Mouse (Mus musculus): Measurements from ENCODE around the gene Fbxw21. TPM values are rescaled to one million over a fixed set of nuclear protein-coding genes. Genes with fewer than 3 reads are reported as not detected.

Gene Fbxw21
- total and polyA plus RNA-seq, 2 experiments from 2014 or later: not detected

GRCm38 (mm10) chr9:109098969-109099368 lies 62.9 kb downstream of the Fbxw21 start:
- ATAC-seq (ENCODE audit: insufficient read depth, low read depth) (peak; percentile 68), DNase-seq (ENCODE audit: low spot score) (peak; percentile 79)
- Histone ChIP-seq H3K4me1 (ENCODE audit: control insufficient read depth, insufficient read depth) (peaks cover 46% of the 10 kb centered on the region), H3K9me3 (replicated peaks; ENCODE audit: control insufficient read depth, low read length) (no peaks in the 10 kb centered on the region), H3K27ac (ENCODE audit: low read depth) (peak overlapping the region; percentile 88), H3K4me2 (ENCODE audit: low read depth, low read length) (peak overlapping the region; percentile 94), H3K9ac (replicated peaks; ENCODE audit: low read depth, low read length) (no peak overlapping the region; the same call in 1 of the 2 replicates), H3K27me3 (ENCODE audit: control insufficient read depth, insufficient read depth, low read length) (no peaks in the 10 kb centered on the region), H3K4me3 (ENCODE audit: low read depth, low read length) (peak overlapping the region; percentile 14; the same call in 1 of the 2 replicates), H3K36me3 (replicated peaks; ENCODE audit: control insufficient read depth, insufficient read depth, low read length) (peaks cover 10% of the 10 kb centered on the region; the same call in 1 of the 2 replicates)
- 13% methylated on average over 6 of the region's 6 CpGs for WGBS
- TF ChIP-seq EP300 (IDR thresholded peaks at IDR 0.05; ENCODE audit: low read depth) (0 out of 2 replicates have a peak, but pooled peaks have one; percentile 22), CTCF (IDR thresholded peaks at IDR 0.05; ENCODE audit: low read depth) (no peak)

DNA sequence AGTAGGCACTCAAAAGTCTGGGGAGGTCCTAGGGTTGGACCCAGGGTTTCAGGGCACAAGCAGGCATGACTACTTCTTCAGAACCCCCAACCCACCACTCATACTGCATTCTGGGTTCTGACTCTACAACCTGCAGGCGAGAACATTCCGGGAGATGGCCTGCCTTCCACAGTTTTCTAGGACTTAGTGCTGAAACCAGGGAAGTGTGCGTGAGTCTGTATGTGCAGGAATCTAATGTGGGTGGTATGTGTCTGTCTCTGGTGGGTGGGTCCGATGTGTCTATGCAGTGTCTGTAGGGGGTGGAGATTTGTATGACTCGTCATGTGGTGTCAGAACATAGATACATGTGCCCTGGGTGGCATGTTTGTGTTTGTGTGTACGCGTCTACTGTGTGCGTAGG lies 63.5 kb downstream of the Fbxw21 start:
- H3K9ac ChIP-seq (replicated peaks; ENCODE audit: low read depth, low read length): no peak overlapping the region; the same call in 1 of the 2 replicates
- no peak for ATAC-seq (ENCODE audit: insufficient read depth, low read depth)
- H3K36me3 ChIP-seq (replicated peaks; ENCODE audit: control insufficient read depth, insufficient read depth, low read length): peaks cover 10% of the 10 kb centered on the region; the same call in 1 of the 2 replicates
- TF ChIP-seq CTCF (IDR thresholded peaks at IDR 0.05; ENCODE audit: low read depth) (no peak), EP300 (IDR thresholded peaks at IDR 0.05; ENCODE audit: low read depth) (no peak)
- 67% methylated on average over 8 of the region's 8 CpGs for WGBS
- peak overlapping the region; percentile 88 for H3K27ac ChIP-seq (ENCODE audit: low read depth)
- no peak for DNase-seq (ENCODE audit: low spot score)
- H3K4me1 ChIP-seq (ENCODE audit: control insufficient read depth, insufficient read depth): peaks cover 48% of the 10 kb centered on the region
- H3K4me3 ChIP-seq (ENCODE audit: low read depth, low read length): peak overlapping the region; percentile 14; the same call in 1 of the 2 replicates
- H3K27me3 ChIP-seq (ENCODE audit: control insufficient read depth, insufficient read depth, low read length): no peaks in the 10 kb centered on the region
- H3K4me2 ChIP-seq (ENCODE audit: low read depth, low read length): peak overlapping the region; percentile 94
- H3K9me3 ChIP-seq (replicated peaks; ENCODE audit: control insufficient read depth, low read length): no peaks in the 10 kb centered on the region

GRCm38 (mm10) chr9:109097831-109098230 lies 64.0 kb downstream of the Fbxw21 start:
- peaks cover 48% of the 10 kb centered on the region for H3K4me1 ChIP-seq (ENCODE audit: control insufficient read depth, insufficient read depth)
- peak; percentile 34 for ATAC-seq (ENCODE audit: insufficient read depth, low read depth)
- peak overlapping the region; percentile 94 for H3K4me2 ChIP-seq (ENCODE audit: low read depth, low read length)
- H3K9me3 ChIP-seq (replicated peaks; ENCODE audit: control insufficient read depth, low read length): no peaks in the 10 kb centered on the region
- peaks cover 10% of the 10 kb centered on the region; the same call in 1 of the 2 replicates for H3K36me3 ChIP-seq (replicated peaks; ENCODE audit: control insufficient read depth, insufficient read depth, low read length)
- TF ChIP-seq EP300 (IDR thresholded peaks at IDR 0.05; ENCODE audit: low read depth) (no peak), CTCF (IDR thresholded peaks at IDR 0.05; ENCODE audit: low read depth) (no peak)
- no peaks in the 10 kb centered on the region for H3K27me3 ChIP-seq (ENCODE audit: control insufficient read depth, insufficient read depth, low read length)
- peak overlapping the region; percentile 88 for H3K27ac ChIP-seq (ENCODE audit: low read depth)
- H3K9ac ChIP-seq (replicated peaks; ENCODE audit: low read depth, low read length): peak overlapping the region; percentile 79; the same call in 1 of the 2 replicates
- peak overlapping the region; percentile 69; the same call in 1 of the 2 replicates for H3K4me3 ChIP-seq (ENCODE audit: low read depth, low read length)
- DNase-seq (ENCODE audit: low spot score): no peak
- 35% methylated on average over 5 of the region's 5 CpGs for WGBS

DNA sequence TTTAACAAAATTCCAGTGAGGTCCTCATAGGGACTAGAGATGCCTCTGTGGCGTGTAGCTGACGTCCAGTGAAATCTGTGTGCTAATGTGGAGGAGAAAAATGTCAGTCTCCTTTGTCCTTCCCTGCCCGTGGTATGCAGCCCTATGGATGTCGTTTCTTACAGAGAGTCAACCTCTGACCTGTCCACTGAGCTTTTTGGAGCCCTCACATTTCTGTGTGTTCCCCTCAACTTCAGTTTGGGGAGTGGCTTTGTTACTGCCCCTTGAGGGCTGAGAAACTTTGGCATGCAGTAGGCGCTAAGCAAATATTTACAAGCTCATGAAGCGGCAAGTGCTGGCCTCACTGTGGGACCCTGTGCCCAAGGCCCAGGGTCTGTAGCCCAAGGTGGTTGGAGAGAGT lies 64.5 kb downstream of the Fbxw21 start:
- H3K4me1 ChIP-seq (ENCODE audit: control insufficient read depth, insufficient read depth): peaks cover 48% of the 10 kb centered on the region
- H3K9me3 ChIP-seq (replicated peaks; ENCODE audit: control insufficient read depth, low read length): no peaks in the 10 kb centered on the region
- peaks cover 10% of the 10 kb centered on the region; the same call in 1 of the 2 replicates for H3K36me3 ChIP-seq (replicated peaks; ENCODE audit: control insufficient read depth, insufficient read depth, low read length)
- H3K4me3 ChIP-seq (ENCODE audit: low read depth, low read length): peak overlapping the region; percentile 69; the same call in 1 of the 2 replicates
- TF ChIP-seq EP300 (IDR thresholded peaks at IDR 0.05; ENCODE audit: low read depth): no peak
- no peak for TF ChIP-seq CTCF (IDR thresholded peaks at IDR 0.05; ENCODE audit: low read depth)
- no peaks in the 10 kb centered on the region for H3K27me3 ChIP-seq (ENCODE audit: control insufficient read depth, insufficient read depth, low read length)
- H3K9ac ChIP-seq (replicated peaks; ENCODE audit: low read depth, low read length): peak overlapping the region; percentile 79; the same call in 1 of the 2 replicates
- ATAC-seq (ENCODE audit: insufficient read depth, low read depth) (no peak), DNase-seq (ENCODE audit: low spot score) (no peak)
- peak overlapping the region; percentile 94 for H3K4me2 ChIP-seq (ENCODE audit: low read depth, low read length)
- H3K27ac ChIP-seq (ENCODE audit: low read depth): peak overlapping the region; percentile 88
- 27% methylated on average over 6 of the region's 6 CpGs for WGBS

- Histone ChIP-seq H3K9ac (replicated peaks; ENCODE audit: low read depth, low read length) (peak overlapping the region; percentile 79), H3K9me3 (replicated peaks; ENCODE audit: control insufficient read depth, low read length) (no peaks in the 10 kb centered on the region), H3K4me2 (ENCODE audit: low read depth, low read length) (peak overlapping the region; percentile 94), H3K4me3 (ENCODE audit: low read depth, low read length) (peak overlapping the region; percentile 69), H3K36me3 (replicated peaks; ENCODE audit: control insufficient read depth, insufficient read depth, low read length) (peaks cover 13% of the 10 kb centered on the region; the same call in 1 of the 2 replicates), H3K4me1 (ENCODE audit: control insufficient read depth, insufficient read depth) (peaks cover 48% of the 10 kb centered on the region), H3K27me3 (ENCODE audit: control insufficient read depth, insufficient read depth, low read length) (no peaks in the 10 kb centered on the region), H3K27ac (ENCODE audit: low read depth) (peak overlapping the region; percentile 88)
- 26% methylated on average over 6 of the region's 6 CpGs for WGBS
- DNase-seq (ENCODE audit: low spot score) (peak; percentile 30), ATAC-seq (ENCODE audit: insufficient read depth, low read depth) (no peak)
- TF ChIP-seq CTCF (IDR thresholded peaks at IDR 0.05; ENCODE audit: low read depth) (no peak), EP300 (IDR thresholded peaks at IDR 0.05; ENCODE audit: low read depth) (no peak)
Measured at GRCm38 (mm10) chr9:109096856-109097255, 65.0 kb downstream of the Fbxw21 start.

Measured in heart, postnatal 0 days (tissue).